Mouse (Mus musculus) neural tube, embryonic 14.5 days (tissue): Measurements from ENCODE around the gene Slc6a17. TPM values are rescaled to one million over a fixed set of nuclear protein-coding genes. Genes with fewer than 3 reads are reported as not detected.

Source experiments
- ATAC-seq: fragments of 200-750 bp; cut with Nextera tagmentation; 2 replicates; pipeline ENCODE4 v1.8.0; 2017; ENCODE audit warnings: low read depth, mild to moderate bottlenecking, moderate TSS enrichment, moderate library complexity
- H3K27ac ChIP-seq: fragments of 300-500 bp; sonication (generic); 2 replicates; pipeline ENCODE4 v1.5.1; 2014; ENCODE audit warnings: low read depth, mild to moderate bottlenecking, control low read depth, low read length, moderate library complexity, mixed read lengths
- H3K27me3 ChIP-seq: fragments of 300-500 bp; sonication (generic); 2 replicates; pipeline ENCODE4 v1.6.1; 2014; ENCODE audit warnings: low read length; ENCODE audit not compliant: control insufficient read depth, insufficient read depth
- H3K36me3 ChIP-seq: fragments of 300-500 bp; sonication (generic); 2 replicates; pipeline ENCODE4 v1.6.1; 2014; ENCODE audit warnings: low read length, mixed read lengths; ENCODE audit not compliant: control insufficient read depth, insufficient read depth
- H3K4me1 ChIP-seq: fragments of 300-500 bp; sonication (generic); 2 replicates; pipeline ENCODE4 v1.6.1; 2014; ENCODE audit warnings: low read length; ENCODE audit not compliant: control insufficient read depth, insufficient read depth
- H3K4me2 ChIP-seq: fragments of 300-500 bp; sonication (generic); 2 replicates; pipeline ENCODE4 v1.6.1; 2014; ENCODE audit warnings: mild to moderate bottlenecking, low read depth, low read length, control low read depth
- H3K4me3 ChIP-seq: fragments of 300-500 bp; sonication (generic); 2 replicates; pipeline ENCODE4 v1.5.1; 2014; ENCODE audit warnings: low read depth, low read length, control low read depth, mixed read lengths
- H3K9ac ChIP-seq: fragments of 300-500 bp; sonication (generic); replicated peaks from 2 replicates; pipeline ENCODE4 v1.6.1; 2014; ENCODE audit warnings: low read depth, mild to moderate bottlenecking, control low read depth, low read length, mixed read lengths
- H3K9me3 ChIP-seq: fragments of 300-500 bp; sonication (generic); 2 replicates; pipeline ENCODE4 v1.6.1; 2016; ENCODE audit warnings: low read length; ENCODE audit not compliant: control insufficient read depth
- WGBS: fragments of 180-500 bp; shearing (Covaris S2); extraction: QIAGEN DNeasy Blood & Tissue Kit; methylation state at CpG from one replicate; pipeline ENCODE4 v1.1.7; 2014; 5-methylcytosine and 5-hydroxymethylcytosine counted together
- polyA plus RNA-seq: library from polyadenylated mRNA; unstranded; fragments of >200 nt; fragmentation: Nextera tagmentation; extraction: Ambion mirVana; gene quantifications from 2 replicates; pipeline ENCODE4 v1.2.1, GENCODE M21; 2014

The Slc6a17 gene
- polyA plus RNA-seq, 1 experiment from 2014 or later, result 16.6 TPM

GRCm38 (mm10) chr3:107442191-107442590 is 75.6 kb downstream of the Slc6a17 start:
- Histone ChIP-seq H3K27ac (no peak overlapping the region), H3K4me2 (no peak overlapping the region), H3K9me3 (no peaks in the 10 kb centered on the region), H3K27me3 (no peaks in the 10 kb centered on the region), H3K36me3 (no peaks in the 10 kb centered on the region), H3K4me1 (no peaks in the 10 kb centered on the region), H3K4me3 (no peak overlapping the region), H3K9ac (no peak overlapping the region)
- WGBS, result 80% methylated on average over 11 of the region's 11 CpGs
- ATAC-seq, result no peak

DNA sequence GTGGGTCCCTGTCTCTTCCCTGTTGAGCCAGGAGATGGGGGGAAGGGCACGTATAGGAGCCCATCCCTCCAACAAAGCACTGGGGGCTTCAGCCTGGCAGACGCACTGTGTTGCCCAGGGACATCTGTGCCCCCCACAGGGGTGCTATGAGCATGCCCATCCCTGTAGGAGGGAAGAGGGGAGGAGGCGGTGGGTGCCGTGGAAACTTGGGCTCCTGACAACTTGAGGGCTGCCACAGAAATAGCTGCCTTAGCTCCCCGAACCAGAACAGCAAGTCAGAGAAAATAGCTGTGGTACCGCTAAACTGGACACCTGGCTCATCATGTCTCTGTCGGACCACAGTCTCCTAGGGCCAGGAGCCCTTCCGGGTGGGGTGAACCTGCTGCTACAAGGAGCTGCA is 76.5 kb downstream of the Slc6a17 start:
- Histone ChIP-seq H3K4me3 (no peak overlapping the region), H3K4me2 (no peak overlapping the region), H3K4me1 (no peaks in the 10 kb centered on the region), H3K36me3 (no peaks in the 10 kb centered on the region), H3K27me3 (no peaks in the 10 kb centered on the region), H3K27ac (no peak overlapping the region), H3K9me3 (no peaks in the 10 kb centered on the region), H3K9ac (no peak overlapping the region)
- WGBS, result 83% methylated on average over 8 of the region's 8 CpGs
- ATAC-seq, result no peak

GRCm38 (mm10) chr3:107439280-107439679 is 78.5 kb downstream of the Slc6a17 start:
- ATAC-seq, result no peak
- H3K4me3 ChIP-seq, result no peak overlapping the region
- H3K27ac ChIP-seq, result no peak overlapping the region
- H3K27me3 ChIP-seq, result no peaks in the 10 kb centered on the region
- H3K4me1 ChIP-seq, result no peaks in the 10 kb centered on the region
- H3K4me2 ChIP-seq, result no peak overlapping the region
- no peaks in the 10 kb centered on the region for H3K36me3 ChIP-seq
- WGBS, result 93% methylated on average over 11 of the region's 11 CpGs
- H3K9ac ChIP-seq, result no peak overlapping the region
- H3K9me3 ChIP-seq, result no peaks in the 10 kb centered on the region

- no peak overlapping the region for H3K9ac ChIP-seq
- H3K27ac ChIP-seq, result no peak overlapping the region
- H3K4me2 ChIP-seq, result no peak overlapping the region
- 64% methylated on average over 2 of the region's 2 CpGs for WGBS
- no peaks in the 10 kb centered on the region for H3K36me3 ChIP-seq
- H3K27me3 ChIP-seq, result no peaks in the 10 kb centered on the region
- no peak overlapping the region for H3K4me3 ChIP-seq
- ATAC-seq, result no peak
- no peaks in the 10 kb centered on the region for H3K9me3 ChIP-seq
- no peaks in the 10 kb centered on the region for H3K4me1 ChIP-seq
Measured at GRCm38 (mm10) chr3:107437666-107438065, 80.2 kb downstream of the Slc6a17 start.

DNA sequence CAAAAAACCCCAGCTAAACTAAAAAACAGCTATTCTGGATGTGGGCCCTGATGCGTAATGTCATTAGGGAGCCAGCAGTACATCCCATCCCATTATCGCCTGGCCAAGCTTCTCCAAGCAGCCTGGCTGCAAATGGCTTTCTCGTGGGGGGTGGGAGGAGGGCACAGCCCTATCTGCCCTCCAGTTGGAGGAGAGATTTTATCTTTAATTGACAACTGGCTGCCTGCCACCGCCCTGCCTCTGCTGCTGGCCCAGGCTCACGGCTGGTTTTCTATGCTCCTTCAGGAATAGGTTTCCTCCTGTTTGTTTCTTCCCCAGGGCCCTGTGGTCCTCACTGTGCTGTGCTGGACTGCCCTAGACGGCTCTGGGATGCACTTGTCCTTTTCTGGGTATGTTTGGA is 81.4 kb downstream of the Slc6a17 start:
- H3K27ac ChIP-seq, result no peak overlapping the region

GRCm38 (mm10) chr3:107433614-107434013 is 84.2 kb downstream of the Slc6a17 start:
- Histone ChIP-seq H3K9me3 (no peaks in the 10 kb centered on the region), H3K4me1 (no peaks in the 10 kb centered on the region), H3K4me2 (no peak overlapping the region), H3K4me3 (no peak overlapping the region), H3K27ac (no peak overlapping the region), H3K9ac (no peak overlapping the region), H3K27me3 (no peaks in the 10 kb centered on the region), H3K36me3 (no peaks in the 10 kb centered on the region)
- 51% methylated on average over 9 of the region's 9 CpGs for WGBS
- peak; percentile 19; the same call in 1 of the 2 replicates for ATAC-seq

More for the DNA sequence above, 81.4 kb downstream of the Slc6a17 start:
- Histone ChIP-seq H3K9me3 (no peaks in the 10 kb centered on the region), H3K36me3 (no peaks in the 10 kb centered on the region), H3K4me2 (no peak overlapping the region), H3K27me3 (no peaks in the 10 kb centered on the region), H3K4me1 (no peaks in the 10 kb centered on the region), H3K4me3 (no peak overlapping the region), H3K9ac (no peak overlapping the region)
- ATAC-seq, result no peak; the same call in 1 of the 2 replicates
- 47% methylated on average over 6 of the region's 6 CpGs for WGBS

- no peak overlapping the region for H3K4me2 ChIP-seq
- no peaks in the 10 kb centered on the region for H3K9me3 ChIP-seq
- H3K27ac ChIP-seq, result no peak overlapping the region
- no peaks in the 10 kb centered on the region for H3K4me1 ChIP-seq
- peak; percentile 65 for ATAC-seq
- H3K36me3 ChIP-seq, result no peaks in the 10 kb centered on the region
- H3K4me3 ChIP-seq, result no peak overlapping the region
- 8% methylated on average over 1 of the region's 1 CpGs for WGBS
- no peaks in the 10 kb centered on the region for H3K27me3 ChIP-seq
- no peak overlapping the region for H3K9ac ChIP-seq
Measured at GRCm38 (mm10) chr3:107431268-107431667, 86.5 kb downstream of the Slc6a17 start.

GRCm38 (mm10) chr3:107424258-107425041 is 93.4 kb downstream of the Slc6a17 start:
- no peaks in the 10 kb centered on the region for H3K27me3 ChIP-seq
- H3K9ac ChIP-seq, result no peak overlapping the region
- H3K27ac ChIP-seq, result no peak overlapping the region
- 74% methylated on average over 11 of the region's 11 CpGs for WGBS
- H3K4me1 ChIP-seq, result no peaks in the 10 kb centered on the region
- H3K4me2 ChIP-seq, result no peak overlapping the region
- H3K36me3 ChIP-seq, result no peaks in the 10 kb centered on the region
- H3K4me3 ChIP-seq, result no peak overlapping the region
- H3K9me3 ChIP-seq, result no peaks in the 10 kb centered on the region
- no peak for ATAC-seq

DNA sequence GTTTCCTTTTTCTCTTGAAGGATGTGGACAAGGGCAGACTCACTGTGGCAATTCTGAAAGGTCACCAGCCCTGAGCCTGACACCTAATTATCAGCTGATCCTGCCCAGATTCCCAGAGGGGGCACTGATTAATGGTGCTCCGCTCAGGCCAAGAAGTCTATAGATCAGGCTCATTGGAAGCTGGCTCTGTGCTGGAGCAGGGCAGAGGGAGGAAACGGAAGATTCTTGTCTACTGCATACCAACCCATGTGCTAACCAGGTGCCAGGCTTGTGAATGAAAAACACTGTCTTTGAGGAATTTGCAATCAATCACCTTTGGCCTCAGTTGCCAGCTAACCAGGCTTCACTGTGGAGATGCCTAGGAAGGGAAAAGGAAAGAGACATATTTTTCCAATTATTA is 97.7 kb downstream of the Slc6a17 start:
- Histone ChIP-seq H3K4me2 (no peak overlapping the region), H3K4me1 (no peaks in the 10 kb centered on the region), H3K9ac (no peak overlapping the region), H3K36me3 (no peaks in the 10 kb centered on the region), H3K27ac (no peak overlapping the region), H3K9me3 (no peaks in the 10 kb centered on the region), H3K27me3 (no peaks in the 10 kb centered on the region), H3K4me3 (no peak overlapping the region)
- ATAC-seq, result no peak
- 66% methylated on average over 2 of the region's 2 CpGs for WGBS
